Mouse (Mus musculus) embryonic facial prominence, embryonic 15.5 days (tissue): ENCODE measurements around the gene Gm10282. TPM values are rescaled to one million over a fixed set of nuclear protein-coding genes. Genes with fewer than 3 reads are reported as not detected.

Experiments used
- ATAC-seq: fragments of 200-750 bp; cut with Nextera tagmentation; 2 replicates; pipeline ENCODE4 v1.8.0; 2017; ENCODE audit warnings: low read depth, moderate TSS enrichment; ENCODE audit not compliant: insufficient number of reproducible peaks, low FRiP score, low TSS enrichment
- H3K27ac ChIP-seq: fragments of 300-500 bp; sonication (generic); replicated peaks from 2 replicates; pipeline ENCODE4 v1.5.1; 2015; ENCODE audit warnings: mild to moderate bottlenecking, inconsistent platforms
- H3K27me3 ChIP-seq: fragments of 300-500 bp; sonication (generic); 2 replicates; pipeline ENCODE4 v1.6.1; 2015; ENCODE audit warnings: inconsistent platforms
- H3K36me3 ChIP-seq: fragments of 300-500 bp; sonication (generic); 2 replicates; pipeline ENCODE4 v1.6.1; 2015; ENCODE audit warnings: mild to moderate bottlenecking, inconsistent platforms
- H3K4me1 ChIP-seq: fragments of 300-500 bp; sonication (generic); 2 replicates; pipeline ENCODE4 v1.6.1; 2015; ENCODE audit warnings: inconsistent platforms
- H3K4me2 ChIP-seq: fragments of 300-500 bp; sonication (generic); replicated peaks from 2 replicates; pipeline ENCODE4 v1.6.1; 2015; ENCODE audit warnings: mild to moderate bottlenecking, inconsistent platforms
- H3K4me3 ChIP-seq: fragments of 300-500 bp; sonication (generic); replicated peaks from 2 replicates; pipeline ENCODE4 v1.5.1; 2015; ENCODE audit warnings: mild to moderate bottlenecking, inconsistent platforms
- H3K9ac ChIP-seq: fragments of 300-500 bp; sonication (generic); 2 replicates; pipeline ENCODE4 v1.6.1; 2015; ENCODE audit warnings: inconsistent platforms
- H3K9me3 ChIP-seq: fragments of 300-500 bp; sonication (generic); replicated peaks from 2 replicates; pipeline ENCODE4 v1.6.1; 2016; ENCODE audit warnings: inconsistent platforms
- WGBS: fragments of 180-500 bp; shearing (Covaris S2); methylation state at CpG from one replicate; pipeline ENCODE4 v1.1.7; 2015; 5-methylcytosine and 5-hydroxymethylcytosine counted together
- polyA plus RNA-seq: library from polyadenylated mRNA; unstranded; fragments of >200 nt; fragmentation: Nextera tagmentation; extraction: Ambion mirVana; gene quantifications from 2 replicates; pipeline ENCODE4 v1.2.1, GENCODE M21; 2015

The Gm10282 gene
- polyA plus RNA-seq, 1 experiment from 2014 or later = 22.9 TPM

GRCm38 (mm10) chr8:72295125-72295524, 9.9 kb downstream of the Gm10282 start:
- H3K4me2 ChIP-seq = no peak overlapping the region
- WGBS = 65% methylated on average over 3 of the region's 3 CpGs
- no peak overlapping the region for H3K9ac ChIP-seq
- peak overlapping the region; percentile 86 for H3K27ac ChIP-seq
- H3K9me3 ChIP-seq = no peaks in the 10 kb centered on the region
- no peaks in the 10 kb centered on the region for H3K27me3 ChIP-seq
- H3K4me1 ChIP-seq = peaks cover 16% of the 10 kb centered on the region
- no peak for ATAC-seq
- no peaks in the 10 kb centered on the region for H3K36me3 ChIP-seq
- no peak overlapping the region for H3K4me3 ChIP-seq

GRCm38 (mm10) chr8:72293309-72293708, 11.8 kb downstream of the Gm10282 start:
- Histone ChIP-seq H3K4me2 (no peak overlapping the region), H3K9ac (no peak overlapping the region), H3K9me3 (no peaks in the 10 kb centered on the region), H3K27me3 (no peaks in the 10 kb centered on the region), H3K27ac (no peak overlapping the region), H3K4me3 (no peak overlapping the region), H3K4me1 (peaks cover 16% of the 10 kb centered on the region), H3K36me3 (no peaks in the 10 kb centered on the region)
- ATAC-seq = no peak

- no peak overlapping the region for H3K27ac ChIP-seq
- 57% methylated on average over 2 of the region's 2 CpGs for WGBS
- H3K36me3 ChIP-seq = no peaks in the 10 kb centered on the region
- no peaks in the 10 kb centered on the region for H3K27me3 ChIP-seq
- ATAC-seq = no peak
- H3K4me2 ChIP-seq = no peak overlapping the region
- H3K4me3 ChIP-seq = no peak overlapping the region
- peaks cover 15% of the 10 kb centered on the region for H3K4me1 ChIP-seq
- no peaks in the 10 kb centered on the region for H3K9me3 ChIP-seq
- no peak overlapping the region for H3K9ac ChIP-seq
Measured at GRCm38 (mm10) chr8:72291104-72291503, 14.0 kb downstream of the Gm10282 start.

GRCm38 (mm10) chr8:72289051-72289450, 16.0 kb downstream of the Gm10282 start:
- H3K27ac ChIP-seq = no peak overlapping the region
- no peak overlapping the region for H3K4me2 ChIP-seq
- peak; percentile 61; the same call in 1 of the 2 replicates for ATAC-seq
- H3K4me3 ChIP-seq = no peak overlapping the region
- H3K36me3 ChIP-seq = no peaks in the 10 kb centered on the region
- H3K4me1 ChIP-seq = no peaks in the 10 kb centered on the region
- no peak overlapping the region for H3K9ac ChIP-seq
- no peaks in the 10 kb centered on the region for H3K9me3 ChIP-seq
- no peaks in the 10 kb centered on the region for H3K27me3 ChIP-seq

- ATAC-seq = no peak
Measured at GRCm38 (mm10) chr8:72285285-72285684, 19.8 kb downstream of the Gm10282 start.

GRCm38 (mm10) chr8:72281634-72282033, 23.4 kb downstream of the Gm10282 start:
- Histone ChIP-seq H3K27me3 (no peaks in the 10 kb centered on the region), H3K9me3 (no peaks in the 10 kb centered on the region), H3K4me3 (no peak overlapping the region), H3K36me3 (no peaks in the 10 kb centered on the region), H3K4me2 (no peak overlapping the region), H3K27ac (peak overlapping the region; percentile 12; the same call in 1 of the 2 replicates), H3K4me1 (no peaks in the 10 kb centered on the region), H3K9ac (no peak overlapping the region)
- ATAC-seq = peak; percentile 24; the same call in 1 of the 2 replicates
- 29% methylated on average over 3 of the region's 3 CpGs for WGBS

More at GRCm38 (mm10) chr8:72285285-72285684, 19.8 kb downstream of the Gm10282 start:
- Histone ChIP-seq H3K27ac (no peak overlapping the region), H3K36me3 (no peaks in the 10 kb centered on the region), H3K4me1 (no peaks in the 10 kb centered on the region), H3K4me2 (no peak overlapping the region), H3K4me3 (no peak overlapping the region), H3K9me3 (no peaks in the 10 kb centered on the region), H3K27me3 (no peaks in the 10 kb centered on the region), H3K9ac (no peak overlapping the region)
- 75% methylated on average over 4 of the region's 4 CpGs for WGBS

- H3K4me3 ChIP-seq = no peak overlapping the region
- H3K27me3 ChIP-seq = no peaks in the 10 kb centered on the region
- no peaks in the 10 kb centered on the region for H3K9me3 ChIP-seq
- whole genome bisulfite sequencing = 72% methylated on average over 7 of the region's 7 CpGs
- no peak overlapping the region for H3K4me2 ChIP-seq
- no peak for ATAC-seq
- no peak overlapping the region for H3K27ac ChIP-seq
- no peaks in the 10 kb centered on the region for H3K4me1 ChIP-seq
- no peaks in the 10 kb centered on the region for H3K36me3 ChIP-seq
- no peak overlapping the region for H3K9ac ChIP-seq
Measured at GRCm38 (mm10) chr8:72279151-72279550, 25.9 kb downstream of the Gm10282 start.

GRCm38 (mm10) chr8:72277244-72277643, 27.8 kb downstream of the Gm10282 start:
- Histone ChIP-seq H3K27ac (no peak overlapping the region), H3K36me3 (no peaks in the 10 kb centered on the region), H3K9me3 (no peaks in the 10 kb centered on the region), H3K4me3 (no peak overlapping the region), H3K9ac (no peak overlapping the region), H3K4me1 (no peaks in the 10 kb centered on the region), H3K27me3 (no peaks in the 10 kb centered on the region), H3K4me2 (no peak overlapping the region)
- no peak for ATAC-seq
- 71% methylated on average over 3 of the region's 3 CpGs for WGBS

- Histone ChIP-seq H3K4me2 (no peak overlapping the region), H3K4me1 (no peaks in the 10 kb centered on the region), H3K27me3 (no peaks in the 10 kb centered on the region), H3K4me3 (no peak overlapping the region), H3K36me3 (no peaks in the 10 kb centered on the region), H3K9ac (no peak overlapping the region), H3K9me3 (no peaks in the 10 kb centered on the region), H3K27ac (no peak overlapping the region)
- ATAC-seq = no peak
- WGBS = 72% methylated on average over 5 of the region's 5 CpGs
Measured at GRCm38 (mm10) chr8:72273807-72274206, 31.3 kb downstream of the Gm10282 start.

GRCm38 (mm10) chr8:72273111-72273770, 31.8 kb downstream of the Gm10282 start:
- no peaks in the 10 kb centered on the region for H3K36me3 ChIP-seq
- no peak overlapping the region for H3K4me3 ChIP-seq
- no peak overlapping the region for H3K27ac ChIP-seq
- no peak for ATAC-seq
- H3K27me3 ChIP-seq = no peaks in the 10 kb centered on the region
- WGBS = 67% methylated on average over 1 of the region's 1 CpGs
- H3K4me2 ChIP-seq = no peak overlapping the region
- no peaks in the 10 kb centered on the region for H3K9me3 ChIP-seq
- no peaks in the 10 kb centered on the region for H3K4me1 ChIP-seq
- H3K9ac ChIP-seq = no peak overlapping the region

GRCm38 (mm10) chr8:72272361-72272760, 32.7 kb downstream of the Gm10282 start:
- Histone ChIP-seq H3K36me3 (no peaks in the 10 kb centered on the region), H3K4me1 (no peaks in the 10 kb centered on the region), H3K27me3 (no peaks in the 10 kb centered on the region), H3K9ac (no peak overlapping the region), H3K9me3 (no peaks in the 10 kb centered on the region), H3K4me3 (no peak overlapping the region), H3K27ac (no peak overlapping the region), H3K4me2 (no peak overlapping the region)
- 16% methylated on average over 3 of the region's 3 CpGs for WGBS
- no peak for ATAC-seq

- Histone ChIP-seq H3K27ac (no peak overlapping the region), H3K4me3 (no peak overlapping the region), H3K4me1 (no peaks in the 10 kb centered on the region), H3K4me2 (no peak overlapping the region), H3K27me3 (no peaks in the 10 kb centered on the region), H3K9ac (no peak overlapping the region), H3K9me3 (no peaks in the 10 kb centered on the region), H3K36me3 (no peaks in the 10 kb centered on the region)
- WGBS = 65% methylated on average over 3 of the region's 3 CpGs
- ATAC-seq = no peak
Measured at GRCm38 (mm10) chr8:72271691-72272090, 33.4 kb downstream of the Gm10282 start.
